Comparison of ENCODE assay signal across 14 mouse cellular contexts in the genomic region with DNA sequence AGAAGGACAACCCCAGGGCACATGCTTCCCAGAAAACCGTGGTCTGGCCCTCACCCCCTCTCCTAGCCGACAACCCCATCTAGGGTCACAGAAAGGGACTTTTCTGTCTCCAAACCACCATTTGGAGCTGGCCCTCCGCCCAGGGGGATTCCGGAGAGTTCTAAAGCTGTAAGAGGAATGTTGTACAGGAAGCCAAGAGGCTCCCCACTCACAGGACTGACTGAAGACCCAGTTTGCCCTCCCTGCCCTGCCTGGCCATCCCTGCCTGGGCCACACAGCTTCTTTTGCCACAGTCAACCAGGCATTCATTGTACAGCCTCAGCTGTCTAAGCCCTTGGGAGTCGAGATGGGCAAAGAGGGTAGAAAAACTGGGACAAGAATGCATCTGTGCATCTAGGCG. TPM values are rescaled to one million over a fixed set of nuclear protein-coding genes. Genes with fewer than 3 reads are reported as not detected.
A peak's percentile ranks its signal among the peaks of the same experiment; 100 is the strongest.
DNase-seq lines count a peak whose midpoint lies in the region; ATAC-seq and TF ChIP-seq lines count a peak whose summit lies in the region.
"Had no signal": no experiment of that assay in that cellular context is flagged by ENCODE, and none has a peak within 500 bp of the region (broad histone marks: within the 10 kb centered on the region; RNA-seq: fewer than 3 reads in every experiment).

No protein-coding gene starts in this region.

- ATAC-seq in lung, embryonic 14.5 days (ENCODE audit: insufficient read depth): peak; percentile 19; the same call in 1 of the 2 replicates
- ATAC-seq in erythroid progenitor cell, adult 5-6 weeks (replicated peaks; ENCODE audit: low FRiP score, poor library complexity, severe bottlenecking): no peak
- ATAC-seq in megakaryocyte, adult 5-6 weeks (ENCODE audit: poor library complexity, severe bottlenecking): no peak

- no peaks in the 10 kb centered on the region for H3K4me1 ChIP-seq in lung, embryonic 14.5 days (ENCODE audit: insufficient read depth)
- H3K4me1 ChIP-seq in limb, embryonic 10.5 days: peaks cover 22% of the 10 kb centered on the region

- peak; percentile 90 for DNase-seq in heart, adult 11 months
- no peak for DNase-seq in heart, adult 9 months (ENCODE audit: low spot score in 2 of 2)
- peak; percentile 69 for DNase-seq in lung, embryonic 14.5 days
- DNase-seq in lung, postnatal 25 days (ENCODE audit: low spot score): no peak
- DNase-seq in NIH3T3 (ENCODE audit: low read depth): peak; percentile 29
- DNase-seq in limb, embryonic 10.5 days (ENCODE audit: low spot score): no peak
- DNase-seq: adrenal gland, adult 8-10 months; cerebellum, postnatal 25 days; right cerebral cortex, postnatal 4 days had no signal

- no peak overlapping the region for H3K27ac ChIP-seq in lung, embryonic 14.5 days (ENCODE audit: low read depth)
- H3K27ac ChIP-seq in limb, embryonic 10.5 days: 0 out of 2 replicates have a peak overlapping the region, but pooled peaks have one; percentile 43
- H3K27ac ChIP-seq: embryonic facial prominence, embryonic 15.5 days; heart, embryonic 10.5 days; layer of hippocampus, adult 2 months had no signal

- H3K9ac ChIP-seq in lung, embryonic 14.5 days: no peak overlapping the region
- H3K9ac ChIP-seq: embryonic facial prominence, embryonic 15.5 days had no signal

- 57% methylated on average over 6 of the region's 6 CpGs for WGBS in lung, embryonic 14.5 days
- 91% methylated on average over 6 of the region's 6 CpGs for whole genome bisulfite sequencing in limb, embryonic 10.5 days

- H3K9me3 ChIP-seq in lung, embryonic 14.5 days (ENCODE audit: low read depth, low read length): no peaks in the 10 kb centered on the region
- no peaks in the 10 kb centered on the region for H3K9me3 ChIP-seq in limb, embryonic 10.5 days (replicated peaks)
- H3K9me3 ChIP-seq: embryonic facial prominence, embryonic 15.5 days; heart, embryonic 10.5 days had no signal

- H3K4me2 ChIP-seq in lung, embryonic 14.5 days: no peak overlapping the region
- H3K4me2 ChIP-seq: embryonic facial prominence, embryonic 15.5 days had no signal

- H3K27me3 ChIP-seq in lung, embryonic 14.5 days (ENCODE audit: insufficient read depth, low read length): no peaks in the 10 kb centered on the region
- H3K27me3 ChIP-seq in limb, embryonic 10.5 days (ENCODE audit: low read depth, poor library complexity, severe bottlenecking): no peaks in the 10 kb centered on the region
- H3K27me3 ChIP-seq: embryonic facial prominence, embryonic 15.5 days had no signal

- no peak overlapping the region for H3K4me3 ChIP-seq in lung, embryonic 14.5 days (ENCODE audit: low read depth, low read length)
- H3K4me3 ChIP-seq in limb, embryonic 10.5 days: no peak overlapping the region
- H3K4me3 ChIP-seq: embryonic facial prominence, embryonic 15.5 days; heart, embryonic 10.5 days; layer of hippocampus, adult 2 months had no signal

- TF ChIP-seq CTCF in lung, embryonic 14.5 days (IDR thresholded peaks at IDR 0.05; ENCODE audit: low read depth): no peak

- H3K36me3 ChIP-seq in lung, embryonic 14.5 days (ENCODE audit: insufficient read depth): no peaks in the 10 kb centered on the region
- peaks cover 39% of the 10 kb centered on the region for H3K36me3 ChIP-seq in limb, embryonic 10.5 days
- H3K36me3 ChIP-seq: embryonic facial prominence, embryonic 15.5 days; heart, embryonic 10.5 days had no signal

RNA-seq across cellular contexts. Expression of gene Micall2, which starts 17.6 kb away (rescaled TPM):
- polyA plus RNA-seq in lung, embryonic 14.5 days (2014; fragmentation: Nextera tagmentation; extraction: Ambion mirVana): 3.0 and 4.8 TPM in 2 replicates
- 8.9 and 9.0 TPM in 2 replicates for polyA plus RNA-seq in limb, embryonic 10.5 days (2016; fragmentation: Nextera tagmentation; extraction: Ambion mirVana)
- 42.8 and 81.4 TPM in 2 replicates for total RNA-seq in erythroid progenitor cell, adult 5-6 weeks (2015; ENCODE audit: low replicate concordance)
- total RNA-seq in erythroid progenitor cell, adult 5-6 weeks (2017; ENCODE audit: low replicate concordance): 58.5 and 59.2 TPM in 2 replicates
- total RNA-seq in megakaryocyte, adult 5-6 weeks (2015): 5.4 and 7.0 TPM in 2 replicates
- total RNA-seq in megakaryocyte, adult 5-6 weeks (2017): 1.8 and 2.9 TPM in 2 replicates

RNA-seq across cellular contexts. Expression of gene Ints1, which starts 56.9 kb away (rescaled TPM):
- polyA plus RNA-seq in lung, embryonic 14.5 days (2014; fragmentation: Nextera tagmentation; extraction: Ambion mirVana): 37.6 and 39.8 TPM in 2 replicates
- 42.5 and 43.7 TPM in 2 replicates for polyA plus RNA-seq in limb, embryonic 10.5 days (2016; fragmentation: Nextera tagmentation; extraction: Ambion mirVana)
- 46.5 and 59.1 TPM in 2 replicates for total RNA-seq in erythroid progenitor cell, adult 5-6 weeks (2015; ENCODE audit: low replicate concordance)
- 31.3 and 72.7 TPM in 2 replicates for total RNA-seq in erythroid progenitor cell, adult 5-6 weeks (2017; ENCODE audit: low replicate concordance)
- total RNA-seq in megakaryocyte, adult 5-6 weeks (2015): 25.5 and 41.7 TPM in 2 replicates
- total RNA-seq in megakaryocyte, adult 5-6 weeks (2017): 15.9 and 31.2 TPM in 2 replicates

Comparison
In these comparisons a context has a peak if more than half of its experiments do, and no peak if none do; other contexts are left out.
1. DNase-seq: peak in heart, adult 11 months (single experiment), lung, embryonic 14.5 days (single experiment) and NIH3T3 (single experiment); none in heart, adult 9 months (0 of 2), lung, postnatal 25 days (single experiment) and limb, embryonic 10.5 days (single experiment).
2. RNA of gene Micall2, which starts 17.6 kb away (total RNA-seq): 42.8 to 81.4 TPM in erythroid progenitor cell, adult 5-6 weeks; 1.8 to 7.0 TPM in megakaryocyte, adult 5-6 weeks; every median in the first group is over 4 times any median in the second.